ENCODE assay signal across 8 mouse cellular contexts in the genomic region with DNA sequence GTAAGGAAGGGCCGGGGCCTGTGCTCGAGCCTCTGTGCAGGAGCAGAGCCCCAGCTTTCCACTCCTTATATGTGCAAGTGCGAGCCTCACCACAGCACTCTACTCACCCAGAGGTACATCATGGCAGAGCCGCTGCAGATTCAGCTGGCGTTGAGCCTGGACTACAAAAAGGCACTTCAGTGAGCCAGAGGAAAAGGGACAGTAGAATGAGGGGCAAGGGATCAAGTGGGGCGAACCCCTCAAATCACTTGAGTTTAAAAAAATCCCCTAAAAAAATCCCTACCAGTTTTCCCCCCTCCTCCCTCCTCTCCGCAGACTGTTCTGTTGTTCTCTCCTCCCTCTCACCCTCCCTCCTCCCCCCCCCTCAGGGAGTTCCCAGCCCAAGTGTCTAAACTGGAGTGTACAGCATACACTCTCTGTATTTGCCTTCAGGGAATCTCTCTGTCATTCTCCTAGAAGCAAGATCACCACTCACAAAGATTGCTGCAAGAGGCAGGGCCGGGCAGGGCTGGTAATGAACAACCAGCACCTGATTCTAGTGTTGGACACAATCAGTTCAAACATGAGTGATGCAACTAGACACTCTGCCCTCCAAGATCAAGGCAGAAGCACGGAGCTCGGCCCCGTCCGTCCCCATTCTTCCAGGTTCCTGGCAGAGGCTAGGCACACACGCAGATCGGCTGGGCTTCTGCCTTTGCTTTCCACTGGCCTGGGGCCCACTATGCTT.
A peak's percentile ranks its signal among the peaks of the same experiment; 100 is the strongest.
DNase-seq lines count a peak whose midpoint lies in the region; ATAC-seq lines count a peak whose summit lies in the region.

No protein-coding gene starts in this region.

- H3K27ac ChIP-seq in heart, embryonic 10.5 days: peak overlapping the region; percentile 90
- H3K27ac ChIP-seq in kidney, embryonic 16.5 days (ENCODE audit: low read length): peak overlapping the region; percentile 35; the same call in 1 of the 2 replicates

- no peaks in the 10 kb centered on the region for H3K36me3 ChIP-seq in heart, embryonic 10.5 days
- no peaks in the 10 kb centered on the region for H3K36me3 ChIP-seq in kidney, embryonic 16.5 days (ENCODE audit: insufficient read depth, low read length)

- 44% methylated on average over 14 of the region's 14 CpGs for WGBS in heart, embryonic 10.5 days
- WGBS in kidney, embryonic 16.5 days: 54% methylated on average over 14 of the region's 14 CpGs

- peak; percentile 74 for DNase-seq in ZHBTc4 (ENCODE audit: low read depth, low spot score)
- peak; percentile 56 for DNase-seq in cerebellum, adult 9-11 months
- DNase-seq in heart, embryonic 10.5 days (ENCODE audit: low spot score): no peak
- peak; percentile 48 for DNase-seq in lung, postnatal 10 days
- no peak for DNase-seq in thymus, postnatal 36 days
- no peak for DNase-seq in right cerebral cortex, postnatal 14 days
- DNase-seq in natural killer cell, adult 2 months (ENCODE audit: low spot score in 2 of 2): no peak

- 0 out of 2 replicates have a peak overlapping the region, but pooled peaks have one; percentile 32 for H3K9ac ChIP-seq in kidney, embryonic 16.5 days (replicated peaks; ENCODE audit: low read length)

- no peak overlapping the region for H3K4me2 ChIP-seq in kidney, embryonic 16.5 days (replicated peaks; ENCODE audit: low read depth, low read length)

- peaks cover 68% of the 10 kb centered on the region for H3K4me1 ChIP-seq in heart, embryonic 10.5 days
- H3K4me1 ChIP-seq in kidney, embryonic 16.5 days (ENCODE audit: insufficient read depth, low read length): peaks cover 20% of the 10 kb centered on the region

- peak; percentile 54; the same call in 1 of the 2 replicates for ATAC-seq in kidney, embryonic 16.5 days (ENCODE audit: low FRiP score, low TSS enrichment)

- no peaks in the 10 kb centered on the region for H3K9me3 ChIP-seq in heart, embryonic 10.5 days
- no peaks in the 10 kb centered on the region for H3K9me3 ChIP-seq in kidney, embryonic 16.5 days (ENCODE audit: low read length)

- no peaks in the 10 kb centered on the region for H3K27me3 ChIP-seq in heart, embryonic 10.5 days (ENCODE audit: insufficient read depth, poor library complexity, severe bottlenecking)
- no peaks in the 10 kb centered on the region for H3K27me3 ChIP-seq in kidney, embryonic 16.5 days (ENCODE audit: insufficient read depth, low read length)

- H3K4me3 ChIP-seq in heart, embryonic 10.5 days: peak overlapping the region; percentile 46
- no peak overlapping the region for H3K4me3 ChIP-seq in kidney, embryonic 16.5 days (ENCODE audit: low read length)

Comparison
In these comparisons a context has a peak if more than half of its experiments do, and no peak if none do; other contexts are left out.
1. DNase-seq: peak in ZHBTc4 (single experiment), cerebellum, adult 9-11 months (single experiment) and lung, postnatal 10 days (single experiment); none in heart, embryonic 10.5 days (single experiment), thymus, postnatal 36 days (0 of 2), right cerebral cortex, postnatal 14 days (single experiment) and natural killer cell, adult 2 months (0 of 2).